ENCODE assay signal across 8 mouse cellular contexts in the genomic region with DNA sequence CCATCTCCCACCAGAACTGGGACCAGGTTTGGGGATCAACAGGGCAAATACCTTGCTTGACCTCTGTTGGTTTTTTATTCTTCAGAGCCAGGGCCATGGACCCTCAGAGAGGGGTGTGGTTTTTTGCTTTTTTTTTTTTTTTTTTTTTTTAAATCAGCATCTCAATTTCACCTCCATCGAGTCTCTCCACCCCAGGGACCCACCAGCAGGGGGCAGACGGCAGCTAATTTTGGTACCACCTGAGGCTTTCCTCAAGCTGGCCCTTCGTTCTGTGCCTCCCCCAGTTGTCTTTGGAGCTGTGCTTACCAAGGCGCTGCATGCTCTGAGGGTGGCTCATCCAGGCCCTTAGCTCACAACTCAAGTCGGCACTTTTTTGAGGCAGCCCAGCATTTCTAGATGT. TPM values are rescaled to one million over a fixed set of nuclear protein-coding genes. Genes with fewer than 3 reads are reported as not detected.
DNase-seq lines count a peak whose midpoint lies in the region; ATAC-seq lines count a peak whose summit lies in the region.

No protein-coding gene starts in this region.

- no peak overlapping the region for H3K4me2 ChIP-seq in neural tube, embryonic 11.5 days (ENCODE audit: low read depth)

- no peaks in the 10 kb centered on the region for H3K4me1 ChIP-seq in neural tube, embryonic 11.5 days (ENCODE audit: control insufficient read depth, insufficient read depth, low read length)

- H3K27me3 ChIP-seq in neural tube, embryonic 11.5 days (ENCODE audit: control insufficient read depth, insufficient read depth, low read length) = no peaks in the 10 kb centered on the region

- 65% methylated on average over 5 of the region's 5 CpGs for WGBS in neural tube, embryonic 11.5 days

- no peak overlapping the region for H3K27ac ChIP-seq in neural tube, embryonic 11.5 days (ENCODE audit: low read depth, low read length)

- no peak overlapping the region for H3K4me3 ChIP-seq in neural tube, embryonic 11.5 days (ENCODE audit: low read depth, low read length)

- no peak overlapping the region for H3K9ac ChIP-seq in neural tube, embryonic 11.5 days (ENCODE audit: low read length)

- DNase-seq in heart, adult 11 months = peak; percentile 90
- DNase-seq in heart, adult 9 months (ENCODE audit: low spot score in 2 of 2) = no peak
- peak; percentile 44 for DNase-seq in neural tube, embryonic 11.5 days (ENCODE audit: low spot score)
- no peak for DNase-seq in neural tube, embryonic 10.5 days (ENCODE audit: extremely low spot score, low spot score)
- DNase-seq in adipocyte (ENCODE audit: low spot score) = peak; percentile 39
- peak; percentile 68 to 76 for DNase-seq in kidney, postnatal 25 days
- DNase-seq in naive thymus-derived CD4-positive, alpha-beta T cell, adult 2 months (ENCODE audit: low read depth) = peak; percentile 77

- H3K36me3 ChIP-seq in neural tube, embryonic 11.5 days (ENCODE audit: control insufficient read depth, insufficient read depth, low read length) = peaks cover 12% of the 10 kb centered on the region

- H3K9me3 ChIP-seq in neural tube, embryonic 11.5 days (ENCODE audit: control insufficient read depth, low read length) = no peaks in the 10 kb centered on the region

- ATAC-seq in neural tube, embryonic 11.5 days (ENCODE audit: insufficient read depth, low FRiP score, low TSS enrichment) = no peak
- ATAC-seq in monocyte, adult 5-6 weeks (replicated peaks; ENCODE audit: insufficient number of reproducible peaks, low FRiP score, low TSS enrichment, poor library complexity, severe bottlenecking) = no peak

RNA-seq across cellular contexts. Expression of a gene that starts 11.7 kb away (rescaled TPM):
- polyA plus RNA-seq in neural tube, embryonic 11.5 days (2014; fragmentation: Nextera tagmentation; extraction: Ambion mirVana) = 12.9 and 13.9 TPM in 2 replicates
- total RNA-seq in monocyte, adult 5-6 weeks (2017) = 2.4 to 4.9 TPM (median 3.9 TPM) in 3 replicates

RNA-seq across cellular contexts. Expression of a gene that starts 12.1 kb away (rescaled TPM):
- 148 and 152 TPM in 2 replicates for polyA plus RNA-seq in neural tube, embryonic 11.5 days (2014; fragmentation: Nextera tagmentation; extraction: Ambion mirVana)
- 27.7 to 42.9 TPM (median 30.8 TPM) in 3 replicates for total RNA-seq in monocyte, adult 5-6 weeks (2017)

RNA-seq across cellular contexts. Expression of a gene that starts 17.7 kb away (rescaled TPM):
- 10.1 and 10.6 TPM in 2 replicates for polyA plus RNA-seq in neural tube, embryonic 11.5 days (2014; fragmentation: Nextera tagmentation; extraction: Ambion mirVana)
- total RNA-seq in monocyte, adult 5-6 weeks (2017) = 6.7 to 11.5 TPM (median 7.1 TPM) in 3 replicates

RNA-seq across cellular contexts. Expression of a gene that starts 19.2 kb away (rescaled TPM):
- 1.3 and 1.4 TPM in 2 replicates for polyA plus RNA-seq in neural tube, embryonic 11.5 days (2014; fragmentation: Nextera tagmentation; extraction: Ambion mirVana)
- total RNA-seq in monocyte, adult 5-6 weeks (2017) = not detected in 3 replicates

RNA-seq across cellular contexts. Expression of a gene that starts 28.5 kb away (rescaled TPM):
- 0.69 and 0.76 TPM in 2 replicates for polyA plus RNA-seq in neural tube, embryonic 11.5 days (2014; fragmentation: Nextera tagmentation; extraction: Ambion mirVana)
- not detected in 3 replicates for total RNA-seq in monocyte, adult 5-6 weeks (2017)

Comparison
In these comparisons a context has a peak if more than half of its experiments do, and no peak if none do; other contexts are left out.
1. DNase-seq: peak in heart, adult 11 months (single experiment), neural tube, embryonic 11.5 days (single experiment), adipocyte (single experiment), kidney, postnatal 25 days (2 of 2) and naive thymus-derived CD4-positive, alpha-beta T cell, adult 2 months (single experiment); none in heart, adult 9 months (0 of 2) and neural tube, embryonic 10.5 days (single experiment).